Mouse (Mus musculus): ENCODE measurements around the gene Gpc5.
A peak's percentile ranks its signal among the peaks of the same experiment; 100 is the strongest.

Gpc5 gene

GRCm38 (mm10) chr14:116415511-116415910 is 1323.5 kb downstream of the Gpc5 start:
- no peak for DNase-seq

- no peak for DNase-seq
Observed at GRCm38 (mm10) chr14:116448219-116448618, 1356.2 kb downstream of the Gpc5 start.

GRCm38 (mm10) chr14:116453356-116453755 is 1361.3 kb downstream of the Gpc5 start:
- DNase-seq: peak in 1 of 2 experiments; percentile 7

DNA sequence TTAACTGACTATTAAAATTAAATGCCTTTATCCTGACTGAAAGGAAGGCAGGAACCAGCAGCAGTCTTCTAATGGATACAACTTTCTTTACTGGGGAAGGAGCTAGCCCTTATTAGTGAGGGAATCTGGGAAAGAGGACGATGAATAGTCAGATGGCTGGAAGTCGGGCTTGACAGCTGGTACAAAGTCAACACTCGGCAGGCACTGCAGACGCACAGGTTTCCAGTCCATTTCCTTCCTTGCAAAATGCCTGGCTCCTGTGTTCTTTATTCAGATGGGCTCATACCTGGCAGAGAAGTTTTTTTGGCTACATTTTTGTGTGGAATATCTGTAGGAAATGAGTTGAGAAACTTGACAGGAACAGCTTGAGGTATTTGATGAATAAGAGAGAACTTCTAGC is 1364.2 kb downstream of the Gpc5 start:
- DNase-seq: peak; percentile 60 to 62

DNA sequence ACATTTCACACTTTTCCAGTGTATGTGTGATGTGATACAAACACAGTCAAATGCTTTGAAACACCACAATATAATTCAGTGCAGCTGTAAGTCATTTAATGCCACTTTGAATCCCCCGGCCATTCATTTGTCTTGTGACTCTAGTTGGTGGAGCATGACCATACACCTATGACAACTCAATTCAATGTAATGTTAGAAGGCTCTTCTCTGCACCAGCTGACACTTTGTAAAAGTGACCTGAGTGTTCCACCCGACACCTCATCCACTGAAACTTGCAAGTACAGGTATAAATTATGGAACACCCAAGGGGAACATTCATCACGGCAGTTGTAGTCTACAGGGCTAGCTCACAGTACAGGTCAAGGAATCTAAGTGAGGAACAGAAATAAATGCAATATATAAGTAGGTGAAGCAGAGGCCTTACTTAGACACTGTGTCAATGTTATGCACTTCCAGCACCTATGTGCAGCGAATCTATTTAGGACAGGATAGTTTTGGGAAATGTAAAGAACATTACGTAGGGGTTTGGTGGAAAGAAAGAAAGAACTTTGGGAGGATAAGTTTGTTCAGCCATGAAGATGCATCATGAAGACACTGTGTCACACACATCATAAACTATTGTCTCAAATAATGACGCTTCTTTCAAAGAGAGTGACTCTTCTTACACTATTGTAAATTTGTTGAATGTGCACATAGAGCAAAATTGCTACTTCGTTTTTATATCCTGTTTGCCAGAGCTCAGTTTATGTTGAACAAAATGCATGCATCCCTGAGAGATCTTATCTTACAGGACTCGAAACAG is 1381.6 kb downstream of the Gpc5 start:
- DNase-seq: no peak

DNA sequence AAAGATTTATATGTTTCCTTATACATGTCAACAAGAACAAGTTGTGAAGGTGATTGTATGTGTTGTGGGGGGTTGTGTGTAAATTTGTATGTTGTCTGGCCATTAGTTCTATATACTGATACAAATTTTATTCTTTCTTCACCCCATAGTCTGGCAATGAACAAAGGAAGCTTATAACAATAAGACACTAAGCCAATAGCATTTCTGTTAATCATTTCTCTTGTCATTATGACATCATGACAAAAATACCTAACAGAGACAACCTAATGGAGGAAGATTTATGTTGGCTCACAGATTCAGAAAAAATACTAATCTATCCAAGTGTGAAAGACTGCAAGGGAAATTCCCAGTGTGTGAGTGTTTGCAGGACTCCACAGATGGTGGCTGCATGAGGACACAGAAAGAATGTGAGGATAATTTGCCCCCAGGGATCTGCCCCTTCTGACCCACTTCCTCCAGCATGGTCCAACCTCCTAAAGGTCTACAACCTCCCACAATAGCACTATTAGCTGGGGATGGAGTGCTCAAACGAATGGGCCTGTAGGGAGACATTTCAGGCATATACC is 1402.4 kb downstream of the Gpc5 start:
- no peak for DNase-seq

GRCm38 (mm10) chr14:116538216-116538615 is 1446.2 kb downstream of the Gpc5 start:
- no peak for DNase-seq

GRCm38 (mm10) chr14:116543746-116544145 is 1451.7 kb downstream of the Gpc5 start:
- DNase-seq: no peak

DNA sequence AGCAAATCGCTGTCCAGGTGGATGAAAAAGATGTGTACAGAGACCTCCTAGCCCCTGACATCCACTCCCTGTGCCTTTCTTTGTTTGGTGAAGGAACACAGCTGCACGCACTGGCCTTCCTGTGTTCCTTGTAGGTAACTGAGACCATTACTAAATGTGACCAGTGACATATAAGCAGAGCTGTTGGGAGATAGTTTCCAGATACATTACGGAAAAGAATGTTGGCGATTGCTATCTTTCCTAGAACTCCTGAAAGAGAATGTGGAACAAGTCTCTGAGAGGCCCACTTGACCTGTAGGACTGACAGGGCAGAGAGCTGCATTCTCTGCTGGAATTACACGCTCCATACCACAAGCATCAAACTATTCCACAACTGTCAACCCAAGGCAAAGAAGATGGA is 1459.4 kb downstream of the Gpc5 start:
- DNase-seq: no peak

DNA sequence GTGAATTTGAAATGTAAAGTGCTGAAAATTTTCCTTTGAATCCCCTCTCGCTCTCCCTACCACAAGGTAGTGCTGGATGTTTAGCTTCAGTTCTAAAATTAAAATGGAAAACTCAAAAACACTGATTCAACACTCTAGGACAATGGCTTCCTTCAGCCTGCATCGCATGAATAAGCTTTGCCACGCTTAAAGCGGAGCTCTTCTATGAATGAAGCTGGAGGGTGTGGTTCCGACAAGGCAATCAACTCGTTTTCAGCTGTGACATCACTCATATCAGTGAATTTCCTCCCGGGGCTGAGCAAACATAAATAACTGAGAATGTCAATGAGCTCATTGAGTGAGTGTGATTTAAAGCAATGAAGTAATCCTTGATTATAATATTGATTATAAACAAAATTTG is 1461.3 kb downstream of the Gpc5 start:
- DNase-seq: no peak

- DNase-seq: peak; percentile 46 to 61
Observed at GRCm38 (mm10) chr14:116558141-116558800, 1466.3 kb downstream of the Gpc5 start.

GRCm38 (mm10) chr14:116559990-116560389 is 1468.0 kb downstream of the Gpc5 start:
- peak; percentile 38 to 50 for DNase-seq

Measured in cerebellum, postnatal 10 days (tissue).